Mouse (Mus musculus) cerebellum, postnatal 10 days (tissue): Measurements from ENCODE around the gene Arnt2.
A peak's percentile ranks its signal among the peaks of the same experiment; 100 is the strongest.

ENCODE experiments used
- DNase-seq, 2 experiments: peaks; one replicate each; pipeline ENCODE4 v3.0.0; 2021; ENCODE audit warnings: mixed read lengths in 2 of 2

The Arnt2 gene

GRCm38 (mm10) chr7:84231396-84231795, 178.6 kb downstream of the Arnt2 start:
- no peak for DNase-seq

GRCm38 (mm10) chr7:84227652-84228051, 182.3 kb downstream of the Arnt2 start:
- DNase-seq, result no peak

GRCm38 (mm10) chr7:84226909-84227308, 183.1 kb downstream of the Arnt2 start:
- DNase-seq, result no peak

- no peak for DNase-seq
Measured at GRCm38 (mm10) chr7:84212112-84212511, 197.9 kb downstream of the Arnt2 start.

- DNase-seq, result peak in 1 of 2 experiments; percentile 17
Measured at GRCm38 (mm10) chr7:84210585-84211291, 199.2 kb downstream of the Arnt2 start.

- DNase-seq, result no peak
Measured at GRCm38 (mm10) chr7:84203981-84204380, 206.0 kb downstream of the Arnt2 start.

GRCm38 (mm10) chr7:84201151-84202068, 208.6 kb downstream of the Arnt2 start:
- no peak for DNase-seq

GRCm38 (mm10) chr7:84197208-84197860, 212.6 kb downstream of the Arnt2 start:
- no peak for DNase-seq
